In genomic region chr6:55745105-55745858, GRCm38 (mm10) we compare ENCODE assay signal across 22 mouse cellular contexts.
DNase-seq lines count a peak whose midpoint lies in the region; ATAC-seq and TF ChIP-seq lines count a peak whose summit lies in the region.
"Had no signal": no experiment of that assay in that cellular context is flagged by ENCODE, and none has a peak within 500 bp of the region (broad histone marks: within the 10 kb centered on the region; RNA-seq: fewer than 3 reads in every experiment).

No protein-coding gene starts in this region.

- WGBS in forebrain, embryonic 14.5 days = 30% methylated on average over 3 of the region's 3 CpGs
- WGBS in forebrain, embryonic 12.5 days = 64% methylated on average over 3 of the region's 3 CpGs
- 59% methylated on average over 3 of the region's 3 CpGs for whole genome bisulfite sequencing in hindbrain, postnatal 0 days
- 79% methylated on average over 3 of the region's 3 CpGs for WGBS in hindbrain, embryonic 12.5 days
- 54% methylated on average over 3 of the region's 3 CpGs for WGBS in neural tube, embryonic 14.5 days
- 46% methylated on average over 3 of the region's 3 CpGs for WGBS in neural tube, embryonic 15.5 days
- 26% methylated on average over 3 of the region's 3 CpGs for WGBS in forebrain, postnatal 0 days

- DNase-seq in forebrain, embryonic 14.5 days (ENCODE audit: low spot score) = peak; percentile 72
- DNase-seq in hindbrain, postnatal 0 days (ENCODE audit: low spot score) = peak; percentile 18
- DNase-seq in forebrain, postnatal 0 days = peak; percentile 31
- no peak for DNase-seq in gastrocnemius, adult 8-10 months (ENCODE audit: low spot score in 2 of 2)
- DNase-seq: adrenal gland, adult 2 months; adrenal gland, postnatal 25 days; cerebellum, adult 11 months; cerebellum, adult 8-10 months; cerebellum, postnatal 14 days; embryo, embryonic 11 days; gastrocnemius, postnatal 25 days; heart, postnatal 36 days; kidney, adult 11 months; kidney, adult 9 months had no signal

- H3K9me3 ChIP-seq in forebrain, embryonic 14.5 days (replicated peaks; ENCODE audit: control insufficient read depth, low read length) = no peaks in the 10 kb centered on the region
- H3K9me3 ChIP-seq in forebrain, embryonic 12.5 days = no peaks in the 10 kb centered on the region
- no peaks in the 10 kb centered on the region for H3K9me3 ChIP-seq in hindbrain, postnatal 0 days (ENCODE audit: low read length)
- H3K9me3 ChIP-seq in hindbrain, embryonic 12.5 days (replicated peaks) = no peaks in the 10 kb centered on the region
- H3K9me3 ChIP-seq in neural tube, embryonic 14.5 days (ENCODE audit: control insufficient read depth, low read length) = no peaks in the 10 kb centered on the region
- H3K9me3 ChIP-seq in neural tube, embryonic 15.5 days (replicated peaks) = no peaks in the 10 kb centered on the region
- H3K9me3 ChIP-seq in forebrain, postnatal 0 days (ENCODE audit: low read length) = no peaks in the 10 kb centered on the region
- H3K9me3 ChIP-seq: embryonic facial prominence, embryonic 12.5 days; heart, embryonic 13.5 days; hindbrain, embryonic 15.5 days had no signal

- 0 out of 2 replicates have a peak, but pooled peaks have one; percentile 52 for ATAC-seq in forebrain, embryonic 14.5 days
- no peak for ATAC-seq in forebrain, embryonic 12.5 days (ENCODE audit: low FRiP score)
- ATAC-seq in hindbrain, postnatal 0 days = no peak
- no peak for ATAC-seq in hindbrain, embryonic 12.5 days (ENCODE audit: low FRiP score)
- peak; percentile 52; the same call in 1 of the 2 replicates for ATAC-seq in neural tube, embryonic 14.5 days (ENCODE audit: low read depth)
- ATAC-seq in neural tube, embryonic 15.5 days (ENCODE audit: low FRiP score) = no peak
- no peak; the same call in 1 of the 2 replicates for ATAC-seq in forebrain, postnatal 0 days

- H3K4me1 ChIP-seq in forebrain, embryonic 14.5 days (ENCODE audit: control insufficient read depth, insufficient read depth, low read length) = peaks cover 2% of the 10 kb centered on the region; the same call in 1 of the 2 replicates
- H3K4me1 ChIP-seq in forebrain, embryonic 12.5 days = no peaks in the 10 kb centered on the region; the same call in 1 of the 2 replicates
- no peaks in the 10 kb centered on the region for H3K4me1 ChIP-seq in hindbrain, postnatal 0 days (ENCODE audit: insufficient read depth, low read length)
- no peaks in the 10 kb centered on the region for H3K4me1 ChIP-seq in hindbrain, embryonic 12.5 days
- H3K4me1 ChIP-seq in neural tube, embryonic 14.5 days (ENCODE audit: control insufficient read depth, insufficient read depth, low read length) = no peaks in the 10 kb centered on the region
- H3K4me1 ChIP-seq in neural tube, embryonic 15.5 days = no peaks in the 10 kb centered on the region
- H3K4me1 ChIP-seq in forebrain, postnatal 0 days (ENCODE audit: insufficient read depth) = no peaks in the 10 kb centered on the region
- H3K4me1 ChIP-seq: embryonic facial prominence, embryonic 12.5 days; heart, embryonic 13.5 days had no signal

- H3K27ac ChIP-seq in forebrain, embryonic 14.5 days (ENCODE audit: low read depth, low read length) = no peak overlapping the region
- no peak overlapping the region for H3K27ac ChIP-seq in forebrain, embryonic 12.5 days
- H3K27ac ChIP-seq in hindbrain, postnatal 0 days = no peak overlapping the region
- no peak overlapping the region for H3K27ac ChIP-seq in hindbrain, embryonic 12.5 days
- no peak overlapping the region for H3K27ac ChIP-seq in neural tube, embryonic 14.5 days (ENCODE audit: low read depth, low read length)
- H3K27ac ChIP-seq in neural tube, embryonic 15.5 days (replicated peaks) = no peak overlapping the region
- no peak overlapping the region for H3K27ac ChIP-seq in forebrain, postnatal 0 days (ENCODE audit: low read depth, low read length)
- H3K27ac ChIP-seq: embryonic facial prominence, embryonic 12.5 days; heart, embryonic 13.5 days; hindbrain, embryonic 15.5 days had no signal

- H3K4me2 ChIP-seq in forebrain, embryonic 14.5 days (ENCODE audit: low read length) = no peak overlapping the region
- H3K4me2 ChIP-seq in forebrain, embryonic 12.5 days = no peak overlapping the region
- no peak overlapping the region for H3K4me2 ChIP-seq in hindbrain, postnatal 0 days (ENCODE audit: low read depth, low read length)
- H3K4me2 ChIP-seq in hindbrain, embryonic 12.5 days (replicated peaks) = no peak overlapping the region
- no peak overlapping the region for H3K4me2 ChIP-seq in neural tube, embryonic 14.5 days (ENCODE audit: low read depth, low read length)
- H3K4me2 ChIP-seq in neural tube, embryonic 15.5 days = no peak overlapping the region
- H3K4me2 ChIP-seq in forebrain, postnatal 0 days (ENCODE audit: low read depth) = no peak overlapping the region
- H3K4me2 ChIP-seq: embryonic facial prominence, embryonic 12.5 days; heart, embryonic 13.5 days; hindbrain, embryonic 15.5 days had no signal

- H3K36me3 ChIP-seq in forebrain, embryonic 14.5 days (ENCODE audit: control insufficient read depth, insufficient read depth, low read length) = no peaks in the 10 kb centered on the region
- H3K36me3 ChIP-seq in forebrain, embryonic 12.5 days (replicated peaks) = no peaks in the 10 kb centered on the region
- H3K36me3 ChIP-seq in hindbrain, postnatal 0 days (ENCODE audit: insufficient read depth, low read length) = no peaks in the 10 kb centered on the region
- no peaks in the 10 kb centered on the region for H3K36me3 ChIP-seq in hindbrain, embryonic 12.5 days
- no peaks in the 10 kb centered on the region for H3K36me3 ChIP-seq in neural tube, embryonic 14.5 days (ENCODE audit: control insufficient read depth, insufficient read depth, low read length)
- no peaks in the 10 kb centered on the region for H3K36me3 ChIP-seq in neural tube, embryonic 15.5 days
- H3K36me3 ChIP-seq in forebrain, postnatal 0 days (ENCODE audit: insufficient read depth) = no peaks in the 10 kb centered on the region
- H3K36me3 ChIP-seq: embryonic facial prominence, embryonic 12.5 days; heart, embryonic 13.5 days; hindbrain, embryonic 15.5 days had no signal

- H3K9ac ChIP-seq in forebrain, embryonic 14.5 days (ENCODE audit: low read length) = no peak overlapping the region
- no peak overlapping the region for H3K9ac ChIP-seq in forebrain, embryonic 12.5 days
- no peak overlapping the region for H3K9ac ChIP-seq in hindbrain, postnatal 0 days (replicated peaks; ENCODE audit: low read length)
- no peak overlapping the region for H3K9ac ChIP-seq in hindbrain, embryonic 12.5 days
- no peak overlapping the region for H3K9ac ChIP-seq in neural tube, embryonic 14.5 days (replicated peaks; ENCODE audit: low read depth, low read length)
- H3K9ac ChIP-seq in neural tube, embryonic 15.5 days (replicated peaks) = no peak overlapping the region
- no peak overlapping the region for H3K9ac ChIP-seq in forebrain, postnatal 0 days
- H3K9ac ChIP-seq: embryonic facial prominence, embryonic 12.5 days; heart, embryonic 13.5 days; hindbrain, embryonic 15.5 days had no signal

- no peak for TF ChIP-seq CTCF in hindbrain, postnatal 0 days (IDR thresholded peaks at IDR 0.05; ENCODE audit: low read depth)
- no peak for TF ChIP-seq CTCF in forebrain, postnatal 0 days (IDR thresholded peaks at IDR 0.05; ENCODE audit: low read depth)

- H3K27me3 ChIP-seq in forebrain, embryonic 14.5 days (replicated peaks; ENCODE audit: control insufficient read depth, insufficient read depth, low read length) = no peaks in the 10 kb centered on the region
- no peaks in the 10 kb centered on the region for H3K27me3 ChIP-seq in forebrain, embryonic 12.5 days
- H3K27me3 ChIP-seq in hindbrain, postnatal 0 days (ENCODE audit: insufficient read depth, low read length) = no peaks in the 10 kb centered on the region
- H3K27me3 ChIP-seq in hindbrain, embryonic 12.5 days = no peaks in the 10 kb centered on the region
- no peaks in the 10 kb centered on the region for H3K27me3 ChIP-seq in neural tube, embryonic 14.5 days (ENCODE audit: control insufficient read depth, insufficient read depth, low read length)
- H3K27me3 ChIP-seq in neural tube, embryonic 15.5 days (replicated peaks) = no peaks in the 10 kb centered on the region
- no peaks in the 10 kb centered on the region for H3K27me3 ChIP-seq in forebrain, postnatal 0 days (ENCODE audit: insufficient read depth, low read length)
- H3K27me3 ChIP-seq: CH12.LX; embryonic facial prominence, embryonic 12.5 days; heart, embryonic 13.5 days; hindbrain, embryonic 15.5 days had no signal

- no peak overlapping the region for H3K4me3 ChIP-seq in forebrain, embryonic 14.5 days (ENCODE audit: low read depth, low read length)
- no peak overlapping the region for H3K4me3 ChIP-seq in forebrain, embryonic 12.5 days (replicated peaks)
- H3K4me3 ChIP-seq in hindbrain, postnatal 0 days (ENCODE audit: low read length) = no peak overlapping the region
- H3K4me3 ChIP-seq in hindbrain, embryonic 12.5 days = no peak overlapping the region
- H3K4me3 ChIP-seq in neural tube, embryonic 14.5 days (ENCODE audit: low read depth, low read length) = no peak overlapping the region
- no peak overlapping the region for H3K4me3 ChIP-seq in neural tube, embryonic 15.5 days (replicated peaks)
- H3K4me3 ChIP-seq in forebrain, postnatal 0 days (ENCODE audit: low read depth, low read length) = no peak overlapping the region
- H3K4me3 ChIP-seq: embryonic facial prominence, embryonic 12.5 days; heart, embryonic 13.5 days; hindbrain, embryonic 15.5 days had no signal

Comparison
In these comparisons a context has a peak if more than half of its experiments do, and no peak if none do; other contexts are left out.
1. ATAC-seq: peak in forebrain, embryonic 14.5 days (single experiment) and neural tube, embryonic 14.5 days (single experiment); none in forebrain, embryonic 12.5 days (single experiment), hindbrain, postnatal 0 days (single experiment), hindbrain, embryonic 12.5 days (single experiment), neural tube, embryonic 15.5 days (single experiment) and forebrain, postnatal 0 days (single experiment).
2. DNase-seq: peak in forebrain, embryonic 14.5 days (single experiment), hindbrain, postnatal 0 days (single experiment) and forebrain, postnatal 0 days (single experiment); none in gastrocnemius, adult 8-10 months (0 of 2).